Mouse (Mus musculus) bone marrow macrophage, adult 2 months (primary cell): ENCODE results near the gene AI481877.

Experiments
- CTCF ChIP-seq: IDR thresholded peaks from 2 replicates; pipeline ENCODE4 v1.5.1; 2012; ENCODE audit warnings: low read depth, mild to moderate bottlenecking, low read length, moderate library complexity
- POLR2A ChIP-seq: IDR thresholded peaks from 2 replicates; pipeline ENCODE4 v1.6.1; 2012; ENCODE audit warnings: mild to moderate bottlenecking, low read depth, low read length, borderline replicate concordance

GRCm38 (mm10) chr4:59035786-59036350, 102.9 kb downstream of the AI481877 start:
- TF ChIP-seq CTCF (no peak), POLR2A (no peak)
